Mouse (Mus musculus) liver, postnatal 0 days (tissue): Measurements from ENCODE around the gene Mylk. TPM values are rescaled to one million over a fixed set of nuclear protein-coding genes. Genes with fewer than 3 reads are reported as not detected.

Source experiments
- ATAC-seq: fragments of 200-750 bp; cut with Nextera tagmentation; 2 replicates; pipeline ENCODE4 v1.8.0; 2017; ENCODE audit warnings: mild to moderate bottlenecking, moderate library complexity
- DNase-seq: peaks from one replicate; pipeline ENCODE4 v3.0.0-alpha.2; 2016
- H3K27ac ChIP-seq: fragments of 300-500 bp; sonication (generic); 2 replicates; pipeline ENCODE4 v1.5.1; 2014; ENCODE audit warnings: antibody characterized with exemption, moderate library complexity, mild to moderate bottlenecking, low read depth
- H3K27me3 ChIP-seq: fragments of 300-500 bp; sonication (generic); 2 replicates; pipeline ENCODE4 v1.6.1; 2014; ENCODE audit warnings: low read length, control low read depth, mixed read lengths; ENCODE audit not compliant: insufficient read depth
- H3K36me3 ChIP-seq: fragments of 300-500 bp; sonication (generic); replicated peaks from 2 replicates; pipeline ENCODE4 v1.6.1; 2014; ENCODE audit warnings: mild to moderate bottlenecking, control low read depth, low read length, moderate library complexity, mixed read lengths; ENCODE audit not compliant: insufficient read depth
- H3K4me1 ChIP-seq: fragments of 300-500 bp; sonication (generic); 2 replicates; pipeline ENCODE4 v1.6.1; 2014; ENCODE audit warnings: antibody characterized with exemption, mild to moderate bottlenecking, control low read depth; ENCODE audit not compliant: insufficient read depth
- H3K4me2 ChIP-seq: fragments of 300-500 bp; sonication (generic); 2 replicates; pipeline ENCODE4 v1.6.1; 2014; ENCODE audit warnings: low read depth, mild to moderate bottlenecking, low read length, moderate library complexity, mixed read lengths
- H3K4me3 ChIP-seq: fragments of 300-500 bp; sonication (generic); 2 replicates; pipeline ENCODE4 v1.5.1; 2014; ENCODE audit warnings: low read depth, low read length
- H3K9ac ChIP-seq: fragments of 300-500 bp; sonication (generic); replicated peaks from 2 replicates; pipeline ENCODE4 v1.6.1; 2014; ENCODE audit warnings: mild to moderate bottlenecking, moderate library complexity
- H3K9me3 ChIP-seq: fragments of 300-500 bp; sonication (generic); 2 replicates; pipeline ENCODE4 v1.6.1; 2016; ENCODE audit warnings: mild to moderate bottlenecking, control low read depth, low read length, mixed read lengths
- CTCF ChIP-seq: sonication (generic); IDR thresholded peaks from 2 replicates; pipeline ENCODE4 v1.5.1; 2016; ENCODE audit warnings: antibody characterized with exemption, low read depth
- EP300 ChIP-seq: IDR thresholded peaks from 2 replicates; pipeline ENCODE4 v1.6.1; 2016; ENCODE audit warnings: antibody characterized with exemption, low read depth, mild to moderate bottlenecking
- WGBS: fragments of 180-500 bp; shearing (Covaris S2); extraction: QIAGEN DNeasy Blood & Tissue Kit; methylation state at CpG from one replicate; pipeline ENCODE4 v1.1.7; 2014; ENCODE audit not compliant: insufficient replicate concordance; 5-methylcytosine and 5-hydroxymethylcytosine counted together
- polyA plus RNA-seq: library from polyadenylated mRNA; unstranded; fragments of >200 nt; fragmentation: Nextera tagmentation; extraction: Ambion mirVana; gene quantifications from 2 replicates; pipeline ENCODE4 v1.2.1, GENCODE M21; 2015

Gene Mylk
- polyA plus RNA-seq, 1 experiment from 2014 or later = 4.9 TPM

DNA sequence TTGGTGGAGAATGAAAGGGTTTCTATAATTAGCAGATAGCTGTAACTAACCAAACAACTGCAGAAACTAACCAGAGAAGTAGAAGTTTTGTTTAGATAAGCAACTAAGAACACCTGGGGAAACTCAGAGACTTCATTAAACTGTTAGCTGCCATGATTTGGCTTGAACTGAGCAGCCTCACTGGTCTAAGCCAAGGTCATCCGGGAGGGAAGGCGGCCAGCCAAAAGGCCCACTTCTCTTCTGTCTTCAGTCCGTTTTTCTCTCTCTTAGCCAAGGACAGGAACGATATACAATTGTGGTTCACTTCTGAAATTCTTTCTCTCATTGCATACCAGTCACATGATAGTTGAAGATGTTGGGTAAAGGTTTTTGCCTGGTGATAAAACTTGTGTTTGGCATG lies 217.3 kb downstream of the Mylk start:
- no peak for DNase-seq
- 69% methylated on average over 4 of the region's 4 CpGs for WGBS
- Histone ChIP-seq H3K4me1 (peaks cover 40% of the 10 kb centered on the region), H3K27me3 (no peaks in the 10 kb centered on the region), H3K9me3 (no peaks in the 10 kb centered on the region), H3K9ac (no peak overlapping the region), H3K27ac (no peak overlapping the region), H3K4me2 (no peak overlapping the region), H3K4me3 (no peak overlapping the region), H3K36me3 (0 out of 2 replicates have a peak, but pooled peaks cover 3% of the 10 kb centered on the region)
- ATAC-seq = no peak
- TF ChIP-seq EP300 (no peak), CTCF (no peak)

DNA sequence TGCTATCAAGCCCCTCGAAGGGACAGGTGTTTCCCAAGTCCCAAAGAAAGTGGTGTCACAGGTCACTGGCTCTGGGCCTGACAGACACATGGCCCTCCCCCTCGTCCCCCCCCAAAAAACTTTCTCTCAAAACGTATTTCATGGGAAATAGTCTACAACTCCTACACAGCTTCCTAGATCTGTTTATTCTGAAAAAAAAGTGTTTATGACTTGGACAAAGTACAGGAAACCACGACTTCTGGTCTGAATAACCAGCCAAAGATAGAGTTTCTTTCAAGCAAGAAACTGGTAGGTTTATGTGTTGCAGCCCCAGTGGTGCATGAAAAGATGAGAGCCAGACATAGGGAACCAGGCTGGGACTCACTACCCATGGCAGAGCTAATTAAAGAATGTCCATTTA lies 218.0 kb downstream of the Mylk start:
- DNase-seq (no peak), ATAC-seq (no peak)
- no peak overlapping the region for H3K27ac ChIP-seq
- H3K9ac ChIP-seq = no peak overlapping the region
- H3K4me1 ChIP-seq = peaks cover 33% of the 10 kb centered on the region
- H3K4me3 ChIP-seq = no peak overlapping the region
- H3K4me2 ChIP-seq = no peak overlapping the region
- TF ChIP-seq CTCF (no peak), EP300 (no peak)
- no peaks in the 10 kb centered on the region for H3K9me3 ChIP-seq
- 0 out of 2 replicates have a peak, but pooled peaks cover 3% of the 10 kb centered on the region for H3K36me3 ChIP-seq
- H3K27me3 ChIP-seq = no peaks in the 10 kb centered on the region
- WGBS = 30% methylated on average over 4 of the region's 4 CpGs

DNA sequence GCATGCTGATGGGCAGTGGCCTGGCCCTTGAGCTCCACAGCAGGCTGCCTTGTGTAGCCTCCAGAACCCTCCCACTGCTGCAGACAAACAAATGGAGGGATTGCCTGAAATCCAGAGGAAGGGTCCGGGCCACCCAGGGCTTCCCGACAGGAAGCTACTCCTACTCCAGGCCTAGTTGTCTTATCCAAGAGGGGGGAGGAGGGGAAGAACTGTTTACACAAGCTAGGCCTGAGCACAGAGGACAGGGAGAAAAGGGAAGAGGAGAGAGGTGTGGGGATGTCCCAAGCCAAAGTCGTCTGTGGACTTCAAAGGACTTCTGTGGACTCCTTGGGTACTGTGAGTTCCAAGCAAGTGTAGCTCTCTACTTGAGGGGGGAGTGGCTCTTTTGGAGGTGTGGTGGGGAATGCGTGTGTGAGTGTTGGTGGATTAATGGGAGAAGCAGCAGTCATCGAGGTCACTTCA lies 221.6 kb downstream of the Mylk start:
- Histone ChIP-seq H3K9me3 (no peaks in the 10 kb centered on the region), H3K27me3 (no peaks in the 10 kb centered on the region), H3K9ac (no peak overlapping the region), H3K4me1 (peaks cover 8% of the 10 kb centered on the region; the same call in 1 of the 2 replicates), H3K4me2 (no peak overlapping the region), H3K4me3 (no peak overlapping the region), H3K27ac (no peak overlapping the region), H3K36me3 (0 out of 2 replicates have a peak, but pooled peaks cover 7% of the 10 kb centered on the region)
- TF ChIP-seq EP300 (no peak), CTCF (no peak)
- DNase-seq (no peak), ATAC-seq (no peak)
- 65% methylated on average over 5 of the region's 5 CpGs for WGBS

DNA sequence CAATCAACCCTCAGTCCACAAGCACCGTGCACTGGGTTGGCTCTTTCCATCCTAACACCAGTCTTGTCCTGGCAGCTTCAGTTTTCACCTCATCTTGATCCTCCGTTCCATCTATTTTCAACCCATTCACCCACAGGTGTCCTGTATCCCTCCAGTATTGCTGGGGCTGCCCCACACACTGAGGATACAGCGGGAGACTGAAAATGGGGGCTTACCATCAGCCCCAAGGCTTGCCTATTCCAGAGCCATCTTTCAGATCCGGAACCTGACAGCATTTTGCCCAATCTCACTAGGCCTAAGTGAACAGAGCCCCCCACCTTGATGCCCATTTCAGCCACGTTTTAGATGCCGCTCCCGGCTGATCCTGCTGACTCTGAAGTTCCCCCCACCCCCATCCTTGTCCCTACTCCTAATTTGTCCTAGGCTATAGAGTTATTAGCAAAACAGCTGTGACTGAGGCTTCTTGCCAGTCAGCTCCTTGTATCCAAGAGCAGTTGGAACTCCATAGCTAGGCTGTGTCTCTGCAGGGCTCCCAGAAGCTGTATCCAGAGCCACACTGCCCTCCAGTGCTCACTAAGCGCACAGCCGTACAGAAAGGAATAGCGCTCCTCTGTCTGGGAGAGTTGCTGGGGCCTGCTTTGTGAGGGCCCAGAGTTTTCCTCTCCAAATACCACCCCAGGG lies 222.2 kb downstream of the Mylk start:
- 54% methylated on average over 10 of the region's 10 CpGs for WGBS
- Histone ChIP-seq H3K9me3 (no peaks in the 10 kb centered on the region), H3K4me3 (no peak overlapping the region), H3K4me1 (peaks cover 8% of the 10 kb centered on the region; the same call in 1 of the 2 replicates), H3K27me3 (no peaks in the 10 kb centered on the region), H3K27ac (no peak overlapping the region), H3K4me2 (no peak overlapping the region), H3K9ac (no peak overlapping the region), H3K36me3 (0 out of 2 replicates have a peak, but pooled peaks cover 7% of the 10 kb centered on the region)
- TF ChIP-seq EP300 (no peak), CTCF (peak; percentile 86)
- peak; percentile 75 for ATAC-seq
- DNase-seq = peak; percentile 57

DNA sequence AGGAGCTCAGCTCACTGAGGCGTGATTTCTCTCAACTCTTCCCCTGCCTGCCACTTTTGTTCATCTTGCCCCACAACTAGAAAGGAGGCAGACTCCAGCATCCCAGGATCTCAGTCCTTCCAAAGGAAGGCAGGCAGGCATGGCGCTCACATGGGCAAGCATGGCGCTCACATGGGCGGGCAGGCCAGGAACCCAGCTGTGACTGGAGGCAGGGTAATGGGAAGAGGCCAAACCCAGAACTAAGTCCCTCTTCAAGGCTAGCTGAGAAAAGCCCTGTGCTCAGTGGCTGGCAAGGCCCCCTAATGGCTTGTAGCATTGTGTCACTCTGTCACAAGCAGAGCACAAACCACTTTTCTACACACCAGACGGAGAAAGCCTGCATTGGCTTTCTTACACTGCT lies 223.2 kb downstream of the Mylk start:
- H3K27me3 ChIP-seq = no peaks in the 10 kb centered on the region
- DNase-seq = no peak
- 86% methylated on average over 5 of the region's 5 CpGs for WGBS

DNA sequence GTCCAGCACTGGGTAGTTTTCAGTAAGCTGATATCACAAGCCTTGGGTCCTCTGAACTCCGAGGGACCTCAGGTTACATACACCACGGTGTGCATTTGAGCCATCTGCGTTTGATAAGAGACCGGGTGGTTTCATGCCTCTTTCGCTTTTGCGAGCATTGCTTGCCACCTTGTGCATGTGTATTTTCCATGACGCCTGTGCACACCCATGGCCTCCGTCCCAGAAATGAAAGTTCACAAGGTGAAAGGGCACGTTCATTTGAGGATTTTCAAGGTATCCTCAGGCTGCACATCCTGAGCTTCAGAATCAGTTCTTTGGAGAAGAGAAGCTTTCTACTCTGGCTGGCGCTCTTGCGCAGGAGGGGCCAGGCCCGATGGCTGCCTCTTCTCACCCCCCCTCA lies 227.5 kb downstream of the Mylk start:
- peak; percentile 41 for DNase-seq

More for the DNA sequence above, 223.2 kb downstream of the Mylk start:
- no peak for ATAC-seq
- Histone ChIP-seq H3K4me3 (no peak overlapping the region), H3K27ac (no peak overlapping the region), H3K4me2 (no peak overlapping the region), H3K36me3 (0 out of 2 replicates have a peak, but pooled peaks cover 7% of the 10 kb centered on the region), H3K9ac (no peak overlapping the region), H3K9me3 (no peaks in the 10 kb centered on the region), H3K4me1 (peaks cover 8% of the 10 kb centered on the region; the same call in 1 of the 2 replicates)
- TF ChIP-seq EP300 (no peak), CTCF (no peak)

More for the DNA sequence above, 227.5 kb downstream of the Mylk start:
- Histone ChIP-seq H3K4me1 (no peaks in the 10 kb centered on the region), H3K27ac (no peak overlapping the region), H3K9me3 (no peaks in the 10 kb centered on the region), H3K27me3 (no peaks in the 10 kb centered on the region), H3K4me3 (no peak overlapping the region), H3K36me3 (0 out of 2 replicates have a peak, but pooled peaks cover 4% of the 10 kb centered on the region), H3K9ac (no peak overlapping the region), H3K4me2 (no peak overlapping the region)
- TF ChIP-seq CTCF (no peak), EP300 (peak; percentile 71)
- peak; percentile 82 for ATAC-seq
- 71% methylated on average over 12 of the region's 12 CpGs for WGBS
